Mouse (Mus musculus): Measurements from ENCODE around the gene Lrrc75b. TPM values are rescaled to one million over a fixed set of nuclear protein-coding genes. Genes with fewer than 3 reads are reported as not detected.
"Not testable (repeated sequence)": the region's sequence is repeated elsewhere in the genome, so short reads cannot be mapped to it uniquely, and the experiment has no call there.

The Lrrc75b gene
- polyA plus RNA-seq, 1 experiment from 2014 or later = 34.5 TPM

- H3K9me3 ChIP-seq (ENCODE audit: control insufficient read depth, low read length) = no peaks in the 10 kb centered on the region
- no peak overlapping the region for H3K4me3 ChIP-seq (replicated peaks; ENCODE audit: low read length)
- H3K9ac ChIP-seq = no peak overlapping the region
- no peaks in the 10 kb centered on the region for H3K4me1 ChIP-seq (replicated peaks; ENCODE audit: control insufficient read depth, insufficient read depth, low read length)
- H3K27ac ChIP-seq = no peak overlapping the region
- 37% methylated on average over 10 of the region's 10 CpGs for WGBS
- DNase-seq (ENCODE audit: low spot score) (no peak), ATAC-seq (ENCODE audit: low FRiP score) (no peak)
- no peak overlapping the region for H3K4me2 ChIP-seq (replicated peaks)
- no peaks in the 10 kb centered on the region for H3K27me3 ChIP-seq (ENCODE audit: control insufficient read depth, insufficient read depth, low read length)
- H3K36me3 ChIP-seq (replicated peaks; ENCODE audit: control insufficient read depth, insufficient read depth) = no peaks in the 10 kb centered on the region
Measured at GRCm38 (mm10) chr10:75570981-75571657, 11.0 kb upstream of the Lrrc75b start.

GRCm38 (mm10) chr10:75568851-75569250, 8.7 kb upstream of the Lrrc75b start:
- ATAC-seq (ENCODE audit: low FRiP score) (no peak), DNase-seq (ENCODE audit: low spot score) (no peak)
- Histone ChIP-seq H3K4me2 (replicated peaks) (no peak overlapping the region), H3K4me1 (replicated peaks; ENCODE audit: control insufficient read depth, insufficient read depth, low read length) (no peaks in the 10 kb centered on the region), H3K27me3 (ENCODE audit: control insufficient read depth, insufficient read depth, low read length) (no peaks in the 10 kb centered on the region), H3K9ac (no peak overlapping the region), H3K27ac (no peak overlapping the region), H3K9me3 (ENCODE audit: control insufficient read depth, low read length) (no peaks in the 10 kb centered on the region), H3K36me3 (replicated peaks; ENCODE audit: control insufficient read depth, insufficient read depth) (no peaks in the 10 kb centered on the region), H3K4me3 (replicated peaks; ENCODE audit: low read length) (no peak overlapping the region)
- 12% methylated on average over 4 of the region's 4 CpGs for WGBS

DNA sequence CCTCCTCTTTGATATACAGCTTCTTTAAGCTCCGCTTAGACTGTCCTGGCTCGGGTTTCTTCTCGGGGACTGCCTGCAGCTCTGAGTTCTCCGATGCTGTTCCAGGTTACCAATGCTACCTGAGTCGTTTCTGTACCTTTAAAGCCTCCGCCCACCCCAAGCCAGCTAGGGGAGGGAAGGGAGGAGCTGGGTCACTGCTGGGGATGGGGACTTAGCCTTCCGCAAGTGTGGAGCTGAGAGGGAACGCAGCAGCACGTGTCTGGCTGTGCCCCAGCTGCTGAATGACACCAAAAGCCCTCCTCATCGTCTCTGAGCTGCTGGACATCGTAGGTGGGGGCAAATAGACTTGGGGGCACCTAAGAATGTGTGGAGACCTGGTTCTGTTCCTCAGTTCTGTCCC, 8.3 kb upstream of the Lrrc75b start:
- Histone ChIP-seq H3K4me3 (replicated peaks; ENCODE audit: low read length) (no peak overlapping the region), H3K36me3 (replicated peaks; ENCODE audit: control insufficient read depth, insufficient read depth) (no peaks in the 10 kb centered on the region), H3K9me3 (ENCODE audit: control insufficient read depth, low read length) (no peaks in the 10 kb centered on the region), H3K27me3 (ENCODE audit: control insufficient read depth, insufficient read depth, low read length) (no peaks in the 10 kb centered on the region), H3K4me1 (replicated peaks; ENCODE audit: control insufficient read depth, insufficient read depth, low read length) (no peaks in the 10 kb centered on the region), H3K4me2 (replicated peaks) (no peak overlapping the region), H3K27ac (no peak overlapping the region), H3K9ac (no peak overlapping the region)
- no peak for DNase-seq (ENCODE audit: low spot score)
- 9% methylated on average over 11 of the region's 11 CpGs for WGBS
- no peak for ATAC-seq (ENCODE audit: low FRiP score)

DNA sequence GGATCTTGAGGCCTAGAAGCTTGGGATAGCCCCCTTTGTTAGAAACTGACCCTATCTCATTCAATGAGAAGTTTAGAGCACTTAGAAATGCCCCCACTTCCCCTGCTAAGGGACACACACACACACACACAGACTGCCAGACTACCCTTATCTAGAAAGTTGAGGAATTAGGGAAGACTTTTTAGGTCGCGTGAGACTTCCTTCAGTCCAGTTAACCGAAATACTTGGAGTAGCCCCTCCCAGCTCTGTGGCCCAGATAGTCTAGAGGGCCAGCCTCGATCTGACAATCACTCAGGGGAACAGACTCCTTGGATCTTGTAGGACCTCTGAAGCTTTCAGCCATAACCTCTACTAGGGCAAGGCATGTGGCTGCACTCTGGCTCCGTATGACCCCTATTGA, 7.9 kb upstream of the Lrrc75b start:
- no peak for ATAC-seq (ENCODE audit: low FRiP score)
- 43% methylated on average over 5 of the region's 5 CpGs for WGBS
- H3K4me3 ChIP-seq (replicated peaks; ENCODE audit: low read length) = no peak overlapping the region

DNA sequence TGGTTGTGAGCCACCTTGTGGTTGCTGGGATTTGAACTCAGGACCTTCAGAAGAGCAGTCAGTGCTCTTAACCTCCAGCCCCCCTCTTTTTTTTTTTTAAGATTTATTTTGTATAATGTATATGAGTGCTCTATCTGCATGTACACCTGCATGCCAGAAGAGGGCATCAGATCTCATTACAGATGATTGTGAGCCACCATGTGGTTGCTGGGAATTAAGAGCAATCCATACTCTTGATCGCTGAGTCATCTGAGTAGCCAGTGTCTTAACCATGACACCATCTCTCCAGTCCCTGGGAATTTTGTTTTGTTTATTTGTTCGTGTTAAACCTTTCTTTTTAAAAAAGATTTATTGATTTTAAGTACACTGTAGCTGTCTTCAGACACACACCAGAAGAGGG, 6.6 kb upstream of the Lrrc75b start:
- 82% methylated on average over 2 of the region's 2 CpGs for WGBS
- ATAC-seq (ENCODE audit: low FRiP score) = not testable (repeated sequence)

More for the DNA sequence above, 7.9 kb upstream of the Lrrc75b start:
- Histone ChIP-seq H3K36me3 (replicated peaks; ENCODE audit: control insufficient read depth, insufficient read depth) (no peaks in the 10 kb centered on the region), H3K4me1 (replicated peaks; ENCODE audit: control insufficient read depth, insufficient read depth, low read length) (no peaks in the 10 kb centered on the region), H3K27me3 (ENCODE audit: control insufficient read depth, insufficient read depth, low read length) (no peaks in the 10 kb centered on the region), H3K9ac (no peak overlapping the region), H3K27ac (no peak overlapping the region), H3K9me3 (ENCODE audit: control insufficient read depth, low read length) (no peaks in the 10 kb centered on the region), H3K4me2 (replicated peaks) (no peak overlapping the region)
- no peak for DNase-seq (ENCODE audit: low spot score)

GRCm38 (mm10) chr10:75566321-75566720, 6.2 kb upstream of the Lrrc75b start:
- DNase-seq (ENCODE audit: low spot score) (no peak), ATAC-seq (ENCODE audit: low FRiP score) (no peak)
- Histone ChIP-seq H3K9ac (no peak overlapping the region), H3K4me3 (replicated peaks; ENCODE audit: low read length) (no peak overlapping the region), H3K36me3 (replicated peaks; ENCODE audit: control insufficient read depth, insufficient read depth) (no peaks in the 10 kb centered on the region), H3K4me2 (replicated peaks) (no peak overlapping the region), H3K27ac (no peak overlapping the region), H3K4me1 (replicated peaks; ENCODE audit: control insufficient read depth, insufficient read depth, low read length) (0 out of 2 replicates have a peak, but pooled peaks cover 1% of the 10 kb centered on the region), H3K27me3 (ENCODE audit: control insufficient read depth, insufficient read depth, low read length) (peaks cover 5% of the 10 kb centered on the region; the same call in 1 of the 2 replicates), H3K9me3 (ENCODE audit: control insufficient read depth, low read length) (no peaks in the 10 kb centered on the region)
- 86% methylated on average over 5 of the region's 5 CpGs for WGBS

More for the DNA sequence above, 6.6 kb upstream of the Lrrc75b start:
- DNase-seq (ENCODE audit: low spot score); H3K4me2 ChIP-seq (replicated peaks); H3K4me3 ChIP-seq (replicated peaks; ENCODE audit: low read length); H3K9ac ChIP-seq; H3K9me3 ChIP-seq (ENCODE audit: control insufficient read depth, low read length); H3K27ac ChIP-seq; H3K4me1 ChIP-seq (replicated peaks; ENCODE audit: control insufficient read depth, insufficient read depth, low read length); H3K27me3 ChIP-seq (ENCODE audit: control insufficient read depth, insufficient read depth, low read length); H3K36me3 ChIP-seq (replicated peaks; ENCODE audit: control insufficient read depth, insufficient read depth): not testable (repeated sequence)

- DNase-seq (ENCODE audit: low spot score) (no peak), ATAC-seq (ENCODE audit: low FRiP score) (no peak)
- H3K9me3 ChIP-seq (ENCODE audit: control insufficient read depth, low read length) = no peaks in the 10 kb centered on the region
- peaks cover 5% of the 10 kb centered on the region; the same call in 1 of the 2 replicates for H3K4me1 ChIP-seq (replicated peaks; ENCODE audit: control insufficient read depth, insufficient read depth, low read length)
- no peak overlapping the region for H3K4me2 ChIP-seq (replicated peaks)
- H3K27me3 ChIP-seq (ENCODE audit: control insufficient read depth, insufficient read depth, low read length) = peaks cover 9% of the 10 kb centered on the region; the same call in 1 of the 2 replicates
- 71% methylated on average over 7 of the region's 7 CpGs for WGBS
- no peaks in the 10 kb centered on the region for H3K36me3 ChIP-seq (replicated peaks; ENCODE audit: control insufficient read depth, insufficient read depth)
- no peak overlapping the region for H3K4me3 ChIP-seq (replicated peaks; ENCODE audit: low read length)
- no peak overlapping the region for H3K9ac ChIP-seq
- no peak overlapping the region for H3K27ac ChIP-seq
Measured at GRCm38 (mm10) chr10:75565906-75566305, 5.8 kb upstream of the Lrrc75b start.

GRCm38 (mm10) chr10:75565436-75565835, 5.3 kb upstream of the Lrrc75b start:
- H3K9me3 ChIP-seq (ENCODE audit: control insufficient read depth, low read length) = no peaks in the 10 kb centered on the region
- no peak for DNase-seq (ENCODE audit: low spot score)
- peaks cover 10% of the 10 kb centered on the region for H3K4me1 ChIP-seq (replicated peaks; ENCODE audit: control insufficient read depth, insufficient read depth, low read length)
- no peak overlapping the region for H3K4me2 ChIP-seq (replicated peaks)
- H3K27me3 ChIP-seq (ENCODE audit: control insufficient read depth, insufficient read depth, low read length) = peaks cover 9% of the 10 kb centered on the region; the same call in 1 of the 2 replicates
- no peak overlapping the region for H3K4me3 ChIP-seq (replicated peaks; ENCODE audit: low read length)
- H3K9ac ChIP-seq = no peak overlapping the region
- H3K36me3 ChIP-seq (replicated peaks; ENCODE audit: control insufficient read depth, insufficient read depth) = no peaks in the 10 kb centered on the region
- ATAC-seq (ENCODE audit: low FRiP score) = no peak
- 74% methylated on average over 6 of the region's 6 CpGs for WGBS
- no peak overlapping the region for H3K27ac ChIP-seq

- H3K9ac ChIP-seq = no peak overlapping the region
Measured at GRCm38 (mm10) chr10:75564687-75565265, 4.6 kb upstream of the Lrrc75b start.

More at GRCm38 (mm10) chr10:75564687-75565265, 4.6 kb upstream of the Lrrc75b start:
- Histone ChIP-seq H3K4me2 (replicated peaks) (no peak overlapping the region), H3K36me3 (replicated peaks; ENCODE audit: control insufficient read depth, insufficient read depth) (no peaks in the 10 kb centered on the region), H3K27ac (no peak overlapping the region), H3K27me3 (ENCODE audit: control insufficient read depth, insufficient read depth, low read length) (peaks cover 9% of the 10 kb centered on the region; the same call in 1 of the 2 replicates), H3K4me1 (replicated peaks; ENCODE audit: control insufficient read depth, insufficient read depth, low read length) (peaks cover 14% of the 10 kb centered on the region), H3K9me3 (ENCODE audit: control insufficient read depth, low read length) (no peaks in the 10 kb centered on the region), H3K4me3 (replicated peaks; ENCODE audit: low read length) (no peak overlapping the region)
- 83% methylated on average over 12 of the region's 12 CpGs for WGBS
- no peak for ATAC-seq (ENCODE audit: low FRiP score)
- no peak for DNase-seq (ENCODE audit: low spot score)

Data from hindbrain, embryonic 14.5 days (tissue).